Mouse (Mus musculus): Measurements from ENCODE around the gene Tab1. TPM values are rescaled to one million over a fixed set of nuclear protein-coding genes. Genes with fewer than 3 reads are reported as not detected.
A peak's percentile ranks its signal among the peaks of the same experiment; 100 is the strongest.
"Not testable (repeated sequence)": the region's sequence is repeated elsewhere in the genome, so short reads cannot be mapped to it uniquely, and the experiment has no call there.

Tab1 gene
- total and polyA plus RNA-seq, 2 experiments from 2014 or later: 25.7 to 52.1 TPM

DNA sequence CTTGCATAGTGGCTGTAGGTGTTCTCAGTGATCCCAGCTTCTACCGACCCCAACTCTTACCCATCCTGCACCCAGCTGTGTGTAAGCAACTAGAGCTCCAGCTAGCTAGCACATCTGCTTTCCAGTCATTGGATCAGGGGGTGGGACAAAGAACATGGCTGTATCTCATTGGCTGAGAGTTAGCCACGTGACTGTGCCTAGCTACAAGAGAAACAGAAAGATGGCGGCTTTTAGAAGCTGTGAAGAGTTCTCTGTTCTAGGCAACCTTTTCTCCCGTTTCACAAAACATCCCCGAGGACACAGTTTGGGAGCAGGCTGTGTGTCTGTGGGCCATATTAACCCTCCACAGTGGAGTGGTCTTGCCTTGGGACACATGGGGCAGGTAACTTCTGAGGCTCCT lies 17.7 kb upstream of the Tab1 start:
- Histone ChIP-seq H3K27ac (ENCODE audit: low read depth, low read length) (no peak overlapping the region), H3K4me2 (ENCODE audit: low read depth) (no peak overlapping the region), H3K27me3 (ENCODE audit: insufficient read depth, low read length) (no peaks in the 10 kb centered on the region), H3K9me3 (ENCODE audit: low read length) (no peaks in the 10 kb centered on the region), H3K36me3 (ENCODE audit: insufficient read depth) (peaks cover 50% of the 10 kb centered on the region), H3K9ac (no peak overlapping the region), H3K4me1 (ENCODE audit: insufficient read depth) (no peaks in the 10 kb centered on the region), H3K4me3 (ENCODE audit: low read depth, low read length) (no peak overlapping the region)
- DNase-seq (no peak), ATAC-seq (no peak)
- WGBS: 63% methylated on average over 5 of the region's 5 CpGs
- TF ChIP-seq CTCF (IDR thresholded peaks at IDR 0.05; ENCODE audit: low read depth): no peak

DNA sequence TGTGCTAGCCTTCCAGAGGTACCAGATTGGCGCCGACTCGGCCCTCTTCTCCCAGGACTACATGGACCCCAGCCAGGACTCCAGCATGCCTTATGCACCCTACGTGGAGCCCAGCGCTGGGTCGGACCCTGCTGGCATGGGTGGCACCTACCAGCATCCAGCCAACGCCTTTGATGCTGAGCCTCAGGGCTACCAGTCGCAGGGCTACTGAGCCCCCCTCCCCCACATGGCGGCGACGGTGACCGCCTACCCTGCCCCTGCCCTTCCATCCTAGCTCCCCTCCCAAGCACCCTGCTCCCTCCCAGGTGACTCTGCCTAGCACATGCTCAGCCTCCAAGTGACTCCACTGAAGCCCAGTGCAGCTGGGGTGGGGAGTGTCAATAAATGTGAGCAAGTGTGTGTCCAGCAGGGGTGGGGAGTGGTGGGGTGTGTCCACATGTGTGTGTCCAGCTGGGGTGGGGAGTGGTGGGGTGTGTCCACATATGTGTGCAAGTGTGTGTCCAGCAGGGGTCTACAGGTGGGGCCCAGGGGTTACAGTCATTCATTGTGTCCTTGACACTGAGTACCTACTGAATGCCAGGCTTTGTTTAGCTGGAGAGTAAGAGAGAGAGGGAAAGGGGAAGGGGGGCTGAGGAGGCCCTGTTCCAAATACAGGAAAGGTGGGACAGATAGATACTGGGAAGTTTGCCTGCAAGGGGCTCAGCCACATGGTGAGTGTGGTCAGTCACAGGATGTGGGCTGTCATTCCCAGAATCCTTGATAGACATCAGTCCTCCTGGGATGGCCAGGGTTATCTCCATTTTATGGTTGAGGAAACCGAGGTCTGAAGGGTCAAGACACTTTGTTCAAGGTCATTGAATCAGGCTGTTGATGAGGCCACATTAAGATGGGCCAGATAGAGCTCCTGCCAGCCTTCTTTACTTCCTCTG lies 16.8 kb upstream of the Tab1 start:
- Histone ChIP-seq H3K4me1 (ENCODE audit: insufficient read depth) (no peaks in the 10 kb centered on the region), H3K36me3 (ENCODE audit: insufficient read depth) (peaks cover 42% of the 10 kb centered on the region), H3K27me3 (ENCODE audit: insufficient read depth, low read length) (no peaks in the 10 kb centered on the region), H3K9ac (no peak overlapping the region), H3K4me3 (ENCODE audit: low read depth, low read length) (no peak overlapping the region), H3K27ac (ENCODE audit: low read depth, low read length) (no peak overlapping the region), H3K4me2 (ENCODE audit: low read depth) (no peak overlapping the region), H3K9me3 (ENCODE audit: low read length) (no peaks in the 10 kb centered on the region)
- no peak for TF ChIP-seq CTCF (IDR thresholded peaks at IDR 0.05; ENCODE audit: low read depth)
- WGBS: 76% methylated on average over 13 of the region's 13 CpGs
- no peak for ATAC-seq
- DNase-seq: no peak

- no peaks in the 10 kb centered on the region for H3K4me1 ChIP-seq (ENCODE audit: insufficient read depth)
- H3K9me3 ChIP-seq (ENCODE audit: low read length): no peaks in the 10 kb centered on the region
- DNase-seq (no peak), ATAC-seq (no peak)
- 66% methylated on average over 8 of the region's 8 CpGs for WGBS
- H3K4me3 ChIP-seq (ENCODE audit: low read depth, low read length): no peak overlapping the region
- H3K9ac ChIP-seq: no peak overlapping the region
- no peak overlapping the region for H3K4me2 ChIP-seq (ENCODE audit: low read depth)
- H3K27ac ChIP-seq (ENCODE audit: low read depth, low read length): no peak overlapping the region
- H3K27me3 ChIP-seq (ENCODE audit: insufficient read depth, low read length): no peaks in the 10 kb centered on the region
- H3K36me3 ChIP-seq (ENCODE audit: insufficient read depth): peaks cover 31% of the 10 kb centered on the region
- TF ChIP-seq CTCF (IDR thresholded peaks at IDR 0.05; ENCODE audit: low read depth): no peak
Observed at GRCm38 (mm10) chr15:80117154-80117553, 15.8 kb upstream of the Tab1 start.

DNA sequence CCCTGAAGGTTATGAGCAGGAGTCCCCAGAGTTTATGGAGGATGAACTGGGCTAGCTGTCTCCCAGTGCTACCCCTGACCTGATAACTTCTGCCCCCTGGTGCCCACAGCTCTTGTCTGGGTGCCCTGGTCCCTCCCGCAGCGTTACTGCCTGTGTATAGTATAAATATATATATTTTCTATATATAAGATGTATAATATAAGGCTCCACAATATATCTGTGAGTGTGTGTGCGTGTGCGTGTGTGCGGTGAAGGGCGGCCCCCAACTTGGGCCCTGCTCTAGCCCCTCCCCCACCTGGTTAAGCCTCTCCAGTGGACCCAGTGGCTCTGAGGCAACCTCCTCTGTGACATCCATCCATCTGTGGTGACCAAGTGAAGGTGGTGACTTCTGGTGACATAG lies 13.9 kb upstream of the Tab1 start:
- Histone ChIP-seq H3K4me3 (ENCODE audit: low read depth, low read length) (no peak overlapping the region), H3K27me3 (ENCODE audit: insufficient read depth, low read length) (no peaks in the 10 kb centered on the region), H3K27ac (ENCODE audit: low read depth, low read length) (no peak overlapping the region), H3K4me1 (ENCODE audit: insufficient read depth) (no peaks in the 10 kb centered on the region), H3K9me3 (ENCODE audit: low read length) (no peaks in the 10 kb centered on the region), H3K36me3 (ENCODE audit: insufficient read depth) (peaks cover 16% of the 10 kb centered on the region; the same call in 1 of the 2 replicates), H3K4me2 (ENCODE audit: low read depth) (no peak overlapping the region), H3K9ac (no peak overlapping the region)
- ATAC-seq: no peak
- 96% methylated on average over 6 of the region's 6 CpGs for WGBS
- DNase-seq: no peak
- no peak for TF ChIP-seq CTCF (IDR thresholded peaks at IDR 0.05; ENCODE audit: low read depth)

GRCm38 (mm10) chr15:80121721-80122325 lies 11.1 kb upstream of the Tab1 start:
- Histone ChIP-seq H3K9me3 (ENCODE audit: low read length) (no peaks in the 10 kb centered on the region), H3K4me2 (ENCODE audit: low read depth) (no peak overlapping the region), H3K27ac (ENCODE audit: low read depth, low read length) (no peak overlapping the region), H3K4me3 (ENCODE audit: low read depth, low read length) (no peak overlapping the region), H3K27me3 (ENCODE audit: insufficient read depth, low read length) (no peaks in the 10 kb centered on the region), H3K4me1 (ENCODE audit: insufficient read depth) (no peaks in the 10 kb centered on the region), H3K36me3 (ENCODE audit: insufficient read depth) (0 out of 2 replicates have a peak, but pooled peaks cover 3% of the 10 kb centered on the region), H3K9ac (no peak overlapping the region)
- DNase-seq (no peak), ATAC-seq (peak; percentile 68)
- 79% methylated on average over 9 of the region's 9 CpGs for WGBS
- TF ChIP-seq CTCF (IDR thresholded peaks at IDR 0.05; ENCODE audit: low read depth): no peak

DNA sequence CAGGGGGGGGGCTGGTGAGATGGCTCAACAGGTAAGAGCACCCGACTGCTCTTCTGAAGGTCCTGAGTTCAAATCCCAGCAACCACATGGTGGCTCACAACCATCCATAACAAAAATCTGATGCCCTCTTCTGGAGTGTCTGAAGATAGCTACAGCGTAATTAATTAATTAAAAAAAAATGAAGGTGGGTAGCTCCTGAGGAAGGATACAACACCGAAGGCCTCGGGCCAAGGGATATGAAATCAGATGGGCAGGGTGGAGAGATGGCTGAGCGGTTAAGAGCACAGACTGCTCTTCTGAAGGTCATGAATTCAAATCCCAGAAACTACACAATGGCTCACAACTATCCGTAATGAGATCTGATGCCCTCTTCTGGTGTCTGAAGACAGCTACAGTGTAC lies 10.5 kb upstream of the Tab1 start:
- ATAC-seq; H3K36me3 ChIP-seq (ENCODE audit: insufficient read depth); H3K4me3 ChIP-seq (ENCODE audit: low read depth, low read length); H3K27me3 ChIP-seq (ENCODE audit: insufficient read depth, low read length); DNase-seq; H3K27ac ChIP-seq (ENCODE audit: low read depth, low read length); H3K4me2 ChIP-seq (ENCODE audit: low read depth); H3K9ac ChIP-seq; H3K9me3 ChIP-seq (ENCODE audit: low read length); H3K4me1 ChIP-seq (ENCODE audit: insufficient read depth): not testable (repeated sequence)
- WGBS: 93% methylated on average over 6 of the region's 6 CpGs

DNA sequence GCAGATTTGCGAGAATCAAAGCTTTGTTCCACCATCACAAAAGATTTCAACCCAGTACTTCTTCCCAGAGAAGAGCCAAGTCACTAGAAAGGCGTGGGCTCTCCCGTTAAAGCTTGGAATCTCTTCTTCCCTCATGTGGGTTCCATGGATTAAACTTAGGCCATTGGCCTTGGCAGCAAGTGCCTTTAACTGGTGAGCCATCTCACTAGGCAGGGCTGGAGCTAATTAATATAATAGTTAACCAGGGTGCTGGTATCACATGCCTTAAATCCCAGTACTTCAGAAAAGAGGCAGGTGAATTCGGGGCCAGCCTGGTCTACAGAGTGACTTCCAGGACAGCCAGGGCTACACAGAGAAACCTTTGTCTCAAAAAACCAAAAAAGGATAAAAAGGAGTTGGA lies 8.3 kb upstream of the Tab1 start:
- Histone ChIP-seq H3K27me3 (ENCODE audit: insufficient read depth, low read length) (no peaks in the 10 kb centered on the region), H3K4me2 (ENCODE audit: low read depth) (no peak overlapping the region), H3K9ac (no peak overlapping the region), H3K4me1 (ENCODE audit: insufficient read depth) (no peaks in the 10 kb centered on the region), H3K36me3 (ENCODE audit: insufficient read depth) (no peaks in the 10 kb centered on the region), H3K4me3 (ENCODE audit: low read depth, low read length) (no peak overlapping the region), H3K9me3 (ENCODE audit: low read length) (no peaks in the 10 kb centered on the region), H3K27ac (ENCODE audit: low read depth, low read length) (no peak overlapping the region)
- ATAC-seq: no peak
- 80% methylated on average over 4 of the region's 4 CpGs for WGBS
- no peak for DNase-seq
- TF ChIP-seq CTCF (IDR thresholded peaks at IDR 0.05; ENCODE audit: low read depth): no peak
